Comparison of ENCODE assay signal across 8 mouse cellular contexts in the genomic region with DNA sequence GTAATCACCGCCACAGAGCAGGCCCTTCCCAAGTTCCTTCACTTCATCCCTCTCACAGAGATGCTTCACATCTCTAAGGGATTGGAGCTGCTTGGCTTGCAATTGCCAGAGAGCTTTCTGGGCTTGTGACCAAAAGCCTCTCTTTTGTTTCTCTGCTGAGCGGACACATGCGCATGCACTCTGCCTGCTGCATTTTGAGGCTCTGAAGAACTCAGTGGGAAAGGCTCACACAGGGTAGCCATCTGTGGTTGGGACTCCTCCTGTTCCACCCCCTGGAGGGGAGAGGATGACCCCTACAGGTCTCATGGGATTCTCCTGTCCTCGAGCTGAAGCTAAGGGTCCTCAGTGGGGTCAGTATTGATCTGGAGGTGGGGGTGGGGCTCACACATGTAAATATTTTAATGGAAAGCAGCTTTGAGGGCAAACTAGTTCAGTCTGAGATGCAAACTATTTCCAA. TPM values are rescaled to one million over a fixed set of nuclear protein-coding genes. Genes with fewer than 3 reads are reported as not detected.
DNase-seq lines count a peak whose midpoint lies in the region; ATAC-seq and TF ChIP-seq lines count a peak whose summit lies in the region.

No protein-coding gene starts in this region.

- H3K27me3 ChIP-seq in lung, postnatal 0 days (replicated peaks; ENCODE audit: insufficient read depth, low read length), result no peaks in the 10 kb centered on the region
- H3K27me3 ChIP-seq in heart, embryonic 13.5 days (replicated peaks), result no peaks in the 10 kb centered on the region
- H3K27me3 ChIP-seq in stomach, embryonic 15.5 days (replicated peaks), result no peaks in the 10 kb centered on the region

- H3K4me2 ChIP-seq in lung, postnatal 0 days (replicated peaks; ENCODE audit: low read depth, low read length), result no peak overlapping the region
- H3K4me2 ChIP-seq in heart, embryonic 13.5 days, result no peak overlapping the region
- H3K4me2 ChIP-seq in stomach, embryonic 15.5 days, result no peak overlapping the region

- ATAC-seq in lung, postnatal 0 days, result peak; percentile 11; the same call in 1 of the 2 replicates
- no peak for ATAC-seq in heart, embryonic 13.5 days (ENCODE audit: extremely low read depth, insufficient number of reproducible peaks, low FRiP score, low TSS enrichment)
- ATAC-seq in stomach, embryonic 15.5 days (ENCODE audit: insufficient read depth, low FRiP score, low read depth), result peak; percentile 58; the same call in 1 of the 2 replicates
- ATAC-seq in inflammation-experienced regulatory T-cells, adult 6 months, result no peak

- WGBS in lung, postnatal 0 days, result 64% methylated on average over 4 of the region's 4 CpGs
- 54% methylated on average over 4 of the region's 4 CpGs for WGBS in heart, embryonic 13.5 days
- WGBS in stomach, embryonic 15.5 days, result 50% methylated on average over 4 of the region's 4 CpGs

- no peak overlapping the region for H3K4me3 ChIP-seq in lung, postnatal 0 days (ENCODE audit: low read depth, low read length)
- H3K4me3 ChIP-seq in heart, embryonic 13.5 days, result no peak overlapping the region
- no peak overlapping the region for H3K4me3 ChIP-seq in stomach, embryonic 15.5 days (replicated peaks)

- H3K36me3 ChIP-seq in lung, postnatal 0 days (ENCODE audit: insufficient read depth, low read length), result no peaks in the 10 kb centered on the region
- H3K36me3 ChIP-seq in heart, embryonic 13.5 days, result peaks cover 10% of the 10 kb centered on the region; the same call in 1 of the 2 replicates
- no peaks in the 10 kb centered on the region for H3K36me3 ChIP-seq in stomach, embryonic 15.5 days

- H3K4me1 ChIP-seq in lung, postnatal 0 days (ENCODE audit: insufficient read depth, low read depth, low read length), result peaks cover 12% of the 10 kb centered on the region; the same call in 1 of the 2 replicates
- peaks cover 71% of the 10 kb centered on the region for H3K4me1 ChIP-seq in heart, embryonic 13.5 days
- H3K4me1 ChIP-seq in stomach, embryonic 15.5 days, result peaks cover 21% of the 10 kb centered on the region

- intact Hi-C loops in left cerebral cortex, postnatal 25 days (cut with DNase I), result no loop called here

- TF ChIP-seq EP300 in lung, postnatal 0 days (IDR thresholded peaks at IDR 0.05), result no peak

- H3K27ac ChIP-seq in lung, postnatal 0 days (ENCODE audit: low read length), result no peak overlapping the region
- H3K27ac ChIP-seq in heart, embryonic 13.5 days (replicated peaks), result peak overlapping the region; percentile 87
- peak overlapping the region; percentile 76 for H3K27ac ChIP-seq in stomach, embryonic 15.5 days

- no peak overlapping the region for H3K9ac ChIP-seq in lung, postnatal 0 days (replicated peaks; ENCODE audit: low read depth)
- H3K9ac ChIP-seq in heart, embryonic 13.5 days, result no peak overlapping the region
- no peak overlapping the region for H3K9ac ChIP-seq in stomach, embryonic 15.5 days

- no peak for TF ChIP-seq CTCF in lung, postnatal 0 days (IDR thresholded peaks at IDR 0.05)

- H3K9me3 ChIP-seq in lung, postnatal 0 days (ENCODE audit: low read length), result no peaks in the 10 kb centered on the region
- H3K9me3 ChIP-seq in heart, embryonic 13.5 days, result no peaks in the 10 kb centered on the region
- H3K9me3 ChIP-seq in stomach, embryonic 15.5 days, result no peaks in the 10 kb centered on the region

- DNase-seq in lung, postnatal 0 days (ENCODE audit: low spot score), result no peak
- DNase-seq in lung, adult 18-20 months, result no peak
- peak; percentile 50 to 55 for DNase-seq in cerebellum, postnatal 36 days
- DNase-seq in left cerebral cortex, postnatal 25 days (ENCODE audit: low spot score in 2 of 2), result peak; percentile 46 to 69
- DNase-seq in thymus, postnatal 14 days, result no peak

RNA-seq across cellular contexts. Expression of gene Htra1, which starts 30.0 kb away (rescaled TPM):
- 44.6 and 52.1 TPM in 2 replicates for polyA plus RNA-seq in lung, postnatal 0 days (2015; fragmentation: Nextera tagmentation; extraction: Ambion mirVana)
- polyA plus RNA-seq in heart, embryonic 13.5 days (2015; fragmentation: Nextera tagmentation; extraction: Ambion mirVana), result 52.9 and 65.4 TPM in 2 replicates
- 100 to 1,000 TPM; 211 to 225 TPM for total RNA-seq in left cerebral cortex, postnatal 25 days (2021)
- 23.4 and 27.8 TPM in 2 replicates for polyA plus RNA-seq in stomach, embryonic 15.5 days (2015; fragmentation: Nextera tagmentation; extraction: Ambion mirVana)
- polyA plus RNA-seq in inflammation-experienced regulatory T-cells, adult 6 months (2017; shearing (Covaris generic)), result not detected

Comparison
In these comparisons a context has a peak if more than half of its experiments do, and no peak if none do; other contexts are left out.
1. ATAC-seq: peak in lung, postnatal 0 days (single experiment) and stomach, embryonic 15.5 days (single experiment); none in heart, embryonic 13.5 days (single experiment) and inflammation-experienced regulatory T-cells, adult 6 months (single experiment).
2. DNase-seq: peak in cerebellum, postnatal 36 days (2 of 2) and left cerebral cortex, postnatal 25 days (2 of 2); none in lung, postnatal 0 days (single experiment), lung, adult 18-20 months (0 of 2) and thymus, postnatal 14 days (single experiment).
3. RNA of gene Htra1, which starts 30.0 kb away (polyA plus RNA-seq): 52.9 to 65.4 TPM in heart, embryonic 13.5 days, 44.6 to 52.1 TPM in lung, postnatal 0 days and 23.4 to 27.8 TPM in stomach, embryonic 15.5 days; not detected in inflammation-experienced regulatory T-cells, adult 6 months; every median in the first group is over 10 times any median in the second.